Mouse (Mus musculus): ENCODE data around the gene Ube4b. TPM values are rescaled to one million over a fixed set of nuclear protein-coding genes. Genes with fewer than 3 reads are reported as not detected.
A peak's percentile ranks its signal among the peaks of the same experiment; 100 is the strongest.

Gene Ube4b
- polyA plus RNA-seq, 2 experiments from 2014 or later: 15.4 to 21.1 TPM

DNA sequence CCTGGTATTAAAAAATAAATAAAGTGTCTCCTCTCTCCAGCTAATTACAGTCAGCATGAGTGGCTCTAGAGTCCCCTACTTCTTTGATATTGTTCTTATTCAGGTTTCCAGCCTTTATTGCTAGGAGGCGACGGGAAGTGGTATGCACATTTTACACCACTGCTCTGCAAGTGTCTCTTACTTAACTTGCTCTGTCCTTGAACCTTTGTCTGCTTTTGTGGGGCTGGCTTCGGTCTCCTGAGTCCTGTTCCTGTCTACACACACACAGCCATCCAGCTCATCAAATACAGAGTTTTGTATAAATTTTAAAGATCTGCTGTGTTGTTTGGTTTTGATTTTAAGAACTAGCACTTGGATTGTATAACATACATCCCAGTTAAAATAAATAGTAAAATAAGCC lies 124.4 kb downstream of the Ube4b start:
- no peak for ATAC-seq

DNA sequence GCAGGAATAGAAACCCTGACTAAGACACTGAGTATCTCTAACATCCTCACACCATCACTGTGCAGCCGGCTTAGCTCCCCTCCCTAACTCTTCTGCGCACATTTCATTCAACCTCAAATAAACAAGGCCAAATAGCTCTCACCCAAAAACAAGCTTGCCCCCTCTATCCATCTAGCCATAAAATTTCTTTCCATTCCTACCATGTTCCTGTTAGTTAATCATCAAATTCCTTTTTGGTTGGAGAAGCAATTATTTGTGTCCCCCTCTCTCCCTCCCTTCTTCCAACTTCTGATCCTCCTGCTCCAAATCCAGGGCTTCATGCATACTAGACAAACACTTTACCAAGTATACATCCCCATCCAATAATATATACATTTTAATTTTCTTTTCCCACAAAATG lies 130.0 kb downstream of the Ube4b start:
- ATAC-seq: no peak

- no peak for ATAC-seq
Observed at GRCm38 (mm10) chr4:149292984-149293383, 133.6 kb downstream of the Ube4b start.

GRCm38 (mm10) chr4:149291061-149291460 lies 135.5 kb downstream of the Ube4b start:
- no peak for ATAC-seq

GRCm38 (mm10) chr4:149290157-149290750 lies 136.3 kb downstream of the Ube4b start:
- ATAC-seq: no peak

DNA sequence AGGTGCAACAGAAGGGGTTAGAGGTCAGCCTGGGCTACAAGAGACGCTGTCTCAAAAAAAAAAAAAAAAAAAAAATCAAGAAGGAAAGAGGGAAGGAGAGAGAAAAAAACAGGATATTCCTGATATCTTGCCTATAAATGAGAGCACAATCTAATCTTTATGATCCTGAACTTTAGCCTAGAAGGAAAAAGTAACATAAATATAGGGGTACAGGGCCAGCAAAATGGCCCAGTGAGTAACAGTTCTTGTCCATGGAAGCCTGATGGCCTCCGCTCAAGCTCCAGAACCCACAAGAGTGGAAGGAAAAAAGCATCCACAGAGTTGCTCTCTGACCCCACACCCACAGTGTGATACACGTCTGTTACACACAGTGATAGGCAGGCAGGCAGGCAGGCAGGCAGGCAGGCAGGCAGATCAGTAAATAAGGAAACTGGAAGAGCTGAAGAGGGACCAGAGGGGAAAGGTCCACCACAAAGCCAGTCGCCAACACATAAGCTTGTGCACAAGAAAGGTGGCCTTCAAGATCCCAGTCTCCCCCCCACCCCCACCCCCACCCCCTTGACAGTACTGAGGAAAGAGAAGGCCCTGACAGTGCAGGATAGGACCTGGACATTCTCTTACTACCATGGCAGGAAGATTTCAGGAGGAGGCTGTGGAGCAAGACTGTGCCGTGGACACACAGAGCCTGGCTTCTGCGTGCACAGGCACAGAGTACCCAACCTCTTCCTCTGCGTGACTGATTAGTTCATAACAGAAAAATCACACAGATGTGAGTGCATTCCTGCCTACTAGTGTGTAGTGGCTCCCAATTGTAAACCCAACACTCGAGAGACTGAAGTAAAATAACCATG lies 140.0 kb downstream of the Ube4b start:
- no peak for ATAC-seq

DNA sequence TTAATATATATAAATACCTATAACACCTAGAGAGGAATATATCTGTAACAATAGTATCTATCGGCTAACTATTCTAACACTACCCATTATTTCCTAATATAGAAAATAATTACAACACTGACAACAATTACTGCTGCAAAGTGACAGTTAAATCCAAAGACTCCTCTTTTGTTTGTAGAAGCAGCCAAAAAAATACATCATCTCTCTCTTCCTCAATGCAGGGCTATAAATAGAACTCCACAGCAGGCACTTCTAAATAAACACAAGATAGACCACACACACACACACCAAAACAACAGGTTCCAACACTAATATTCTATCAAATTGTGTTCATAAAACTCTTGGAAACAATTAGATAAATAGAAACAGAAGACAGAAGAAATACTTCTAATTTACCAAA lies 140.9 kb downstream of the Ube4b start:
- no peak for ATAC-seq

DNA sequence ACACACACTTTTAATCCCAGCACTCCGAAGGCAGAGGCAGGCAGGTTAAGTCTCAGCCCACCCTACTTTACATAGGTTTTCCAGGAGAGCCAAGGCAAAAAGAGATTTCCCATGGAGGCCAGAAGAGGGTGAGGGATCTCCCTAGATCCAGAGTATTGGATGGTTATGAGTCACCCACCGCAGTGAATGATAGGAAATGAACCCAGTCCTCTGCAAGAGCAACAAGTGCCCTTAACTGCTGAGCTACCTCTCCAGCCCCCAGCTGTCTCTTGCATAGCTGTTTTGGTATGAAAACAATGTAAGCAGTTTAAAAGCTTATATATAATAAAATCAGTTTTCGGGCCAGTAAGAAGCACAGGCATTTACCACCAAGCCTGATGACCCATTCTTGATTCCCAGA lies 143.5 kb downstream of the Ube4b start:
- ATAC-seq: no peak

GRCm38 (mm10) chr4:149282025-149282738 lies 144.4 kb downstream of the Ube4b start:
- ATAC-seq: peak; percentile 65

Other genes starting within 250 kb of the Ube4b start
- 10 to 100 TPM; 11.0 to 15.4 TPM for gene Kif1b, start 119.1 kb downstream of the Ube4b start, polyA plus RNA-seq (2017; shearing (Covaris generic))
- gene Rbp7, start 28.2 kb upstream of the Ube4b start, polyA plus RNA-seq (2017; shearing (Covaris generic)): not detected
- under 1 TPM in 1 of 2 experiments, not detected in 1; 0.74 TPM for gene Tmem274, start 50.6 kb upstream of the Ube4b start, polyA plus RNA-seq (2017; shearing (Covaris generic))
- 1 to 10 TPM; 8.1 to 8.6 TPM for gene Nmnat1, start 58.5 kb upstream of the Ube4b start, polyA plus RNA-seq (2017; shearing (Covaris generic))
- gene Lzic, start 58.5 kb upstream of the Ube4b start, polyA plus RNA-seq (2017; shearing (Covaris generic)): 10 to 100 TPM; 26.0 to 30.0 TPM
- 1 to 10 TPM in 1 of 2 experiments, under 1 TPM in 1; 0.28 to 1.4 TPM for gene Ctnnbip1, start 91.5 kb upstream of the Ube4b start, polyA plus RNA-seq (2017; shearing (Covaris generic))
- 1 to 10 TPM; 4.8 to 4.9 TPM for gene Clstn1, start 159.7 kb upstream of the Ube4b start, polyA plus RNA-seq (2017; shearing (Covaris generic))

Data from activated CD4-positive, CD25-positive, alpha-beta regulatory T cell, adult 4 months (primary cell).